Mouse (Mus musculus) stomach, postnatal 0 days (tissue): ENCODE measurements around the gene Samd14.

Experiments used
- CTCF ChIP-seq: IDR thresholded peaks from 2 replicates; pipeline ENCODE4 v1.5.1; 2016; ENCODE audit warnings: antibody characterized with exemption, low read depth, mild to moderate bottlenecking, moderate library complexity
- EP300 ChIP-seq: optimal IDR thresholded peaks from 2 replicates; pipeline ENCODE3; 2016; ENCODE audit warnings: antibody characterized with exemption

DNA sequence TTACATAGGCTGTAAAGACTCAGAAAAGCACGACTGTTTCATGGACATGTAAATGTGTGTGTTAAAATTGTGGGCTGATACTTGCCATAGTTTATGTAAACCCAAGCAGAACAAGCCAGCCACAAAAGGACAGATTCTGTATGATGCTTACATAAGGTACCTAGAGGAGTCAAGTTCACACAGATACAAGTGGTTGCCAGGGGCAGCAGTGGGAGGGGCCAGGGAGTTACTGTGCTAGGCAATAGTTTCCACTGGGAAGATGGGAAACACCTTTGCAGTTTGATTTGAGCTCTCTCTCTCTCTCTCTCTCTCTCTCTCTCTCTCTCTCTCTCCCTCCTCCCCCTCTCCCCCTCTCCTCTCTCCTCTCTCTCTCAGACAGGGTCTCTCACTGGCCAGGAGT is 24.5 kb upstream of the Samd14 start:
- TF ChIP-seq CTCF: no peak
- TF ChIP-seq EP300: no peak
